Mouse (Mus musculus): Measurements from ENCODE around the gene Acy3.
"Not testable (repeated sequence)": the region's sequence is repeated elsewhere in the genome, so short reads cannot be mapped to it uniquely, and the experiment has no call there.

Acy3 gene

GRCm38 (mm10) chr19:3974608-3975007, 11.8 kb upstream of the Acy3 start:
- DNase-seq (ENCODE audit: low spot score in 2 of 2): not testable (repeated sequence)

GRCm38 (mm10) chr19:3975866-3976265, 10.5 kb upstream of the Acy3 start:
- DNase-seq (ENCODE audit: low spot score in 2 of 2): no peak

- peak; percentile 79 to 83 for DNase-seq (ENCODE audit: low spot score in 2 of 2)
Observed at GRCm38 (mm10) chr19:3980309-3980708, 6.1 kb upstream of the Acy3 start.

- DNase-seq (ENCODE audit: low spot score in 2 of 2): no peak
Observed at GRCm38 (mm10) chr19:3980917-3981316, 5.5 kb upstream of the Acy3 start.

- DNase-seq (ENCODE audit: low spot score in 2 of 2): no peak
Observed at GRCm38 (mm10) chr19:3983527-3984200, 2.7 kb upstream of the Acy3 start.

GRCm38 (mm10) chr19:3985261-3985681, 1.1 kb upstream of the Acy3 start:
- DNase-seq (ENCODE audit: low spot score in 2 of 2): no peak

GRCm38 (mm10) chr19:3988066-3988465, 1.7 kb downstream of the Acy3 start:
- DNase-seq (ENCODE audit: low spot score in 2 of 2): no peak

- no peak for DNase-seq (ENCODE audit: low spot score in 2 of 2)
Observed at GRCm38 (mm10) chr19:3988750-3989149, 2.4 kb downstream of the Acy3 start.

GRCm38 (mm10) chr19:3990804-3991203, 4.4 kb downstream of the Acy3 start:
- no peak for DNase-seq (ENCODE audit: low spot score in 2 of 2)

- no peak for DNase-seq (ENCODE audit: low spot score in 2 of 2)
Observed at GRCm38 (mm10) chr19:3991562-3991961, 5.2 kb downstream of the Acy3 start.

- DNase-seq (ENCODE audit: low spot score in 2 of 2): no peak
Observed at GRCm38 (mm10) chr19:3991966-3992365, 5.6 kb downstream of the Acy3 start.

- DNase-seq (ENCODE audit: low spot score in 2 of 2): no peak
Observed at GRCm38 (mm10) chr19:3992416-3992815, 6.0 kb downstream of the Acy3 start, which contains the start of gene Tbx10. Gene Tbx10 (plus strand): TSS chr19:3992752.

- DNase-seq (ENCODE audit: low spot score in 2 of 2): no peak
Observed at GRCm38 (mm10) chr19:3994932-3995331, 8.6 kb downstream of the Acy3 start.

- no peak for DNase-seq (ENCODE audit: low spot score in 2 of 2)
Observed at GRCm38 (mm10) chr19:3995505-3995904, 9.1 kb downstream of the Acy3 start.

- no peak for DNase-seq (ENCODE audit: low spot score in 2 of 2)
Observed at GRCm38 (mm10) chr19:3996106-3996505, 9.7 kb downstream of the Acy3 start.

- DNase-seq (ENCODE audit: low spot score in 2 of 2): no peak
Observed at GRCm38 (mm10) chr19:3996747-3997146, 10.4 kb downstream of the Acy3 start.

- DNase-seq (ENCODE audit: low spot score in 2 of 2): no peak
Observed at GRCm38 (mm10) chr19:3997231-3997630, 10.9 kb downstream of the Acy3 start.

GRCm38 (mm10) chr19:3998335-3998734, 12.0 kb downstream of the Acy3 start:
- DNase-seq (ENCODE audit: low spot score in 2 of 2): no peak

- no peak for DNase-seq (ENCODE audit: low spot score in 2 of 2)
Observed at GRCm38 (mm10) chr19:3999121-3999730, 12.9 kb downstream of the Acy3 start.

- peak; percentile 95 for DNase-seq (ENCODE audit: low spot score in 2 of 2)
Observed at GRCm38 (mm10) chr19:4000119-4000900, 13.9 kb downstream of the Acy3 start, which contains the start of the genes Nudt8 and Gm49405. Gene Nudt8 (plus strand): TSS chr19:4000580. Gene Gm49405 (plus strand): TSS chr19:4000626.

GRCm38 (mm10) chr19:4000949-4001525, 14.7 kb downstream of the Acy3 start:
- no peak for DNase-seq (ENCODE audit: low spot score in 2 of 2)

- DNase-seq (ENCODE audit: low spot score in 2 of 2): no peak
Observed at GRCm38 (mm10) chr19:4001752-4002151, 15.4 kb downstream of the Acy3 start.
